Mouse (Mus musculus): ENCODE results near the gene Pde7b.

GRCm38 (mm10) chr10:20435913-20436312 lies 289.0 kb downstream of the Pde7b start:
- no peak for TF ChIP-seq CTCF (IDR thresholded peaks at IDR 0.05; ENCODE audit: control insufficient read depth, insufficient read depth, insufficient replicate concordance, low read depth, low read length)
- no peak for TF ChIP-seq POLR2A (IDR thresholded peaks at IDR 0.05; ENCODE audit: control insufficient read depth, low read depth, low read length)
